Mouse (Mus musculus) liver, embryonic 15.5 days (tissue): ENCODE measurements at regions not wholly inside any gene's neighbourhood (a gene's known extent, or its start where the extent isn't known, plus 50 kb on each side); places are given as distances from the start of the nearest gene placed in this dataset.

ENCODE experiments used
- ATAC-seq: fragments of 200-750 bp; cut with Nextera tagmentation; 2 replicates; pipeline ENCODE4 v1.8.0; 2017; ENCODE audit warnings: moderate number of reproducible peaks, mild to moderate bottlenecking, moderate library complexity; ENCODE audit not compliant: insufficient read depth
- H3K27ac ChIP-seq: fragments of 300-500 bp; sonication (generic); replicated peaks from 2 replicates; pipeline ENCODE4 v1.5.1; 2015; ENCODE audit warnings: mild to moderate bottlenecking, inconsistent platforms
- H3K27me3 ChIP-seq: fragments of 300-500 bp; sonication (generic); 2 replicates; pipeline ENCODE4 v1.6.1; 2015; ENCODE audit warnings: mild to moderate bottlenecking, inconsistent platforms
- H3K36me3 ChIP-seq: fragments of 300-500 bp; sonication (generic); replicated peaks from 2 replicates; pipeline ENCODE4 v1.6.1; 2015; ENCODE audit warnings: moderate library complexity, mild to moderate bottlenecking, inconsistent platforms
- H3K4me1 ChIP-seq: fragments of 300-500 bp; sonication (generic); replicated peaks from 2 replicates; pipeline ENCODE4 v1.6.1; 2015; ENCODE audit warnings: inconsistent platforms
- H3K4me2 ChIP-seq: fragments of 300-500 bp; sonication (generic); 2 replicates; pipeline ENCODE4 v1.6.1; 2015; ENCODE audit warnings: moderate library complexity, mild to moderate bottlenecking, inconsistent platforms
- H3K4me3 ChIP-seq: fragments of 300-500 bp; sonication (generic); replicated peaks from 2 replicates; pipeline ENCODE4 v1.5.1; 2015; ENCODE audit warnings: mild to moderate bottlenecking, inconsistent platforms
- H3K9ac ChIP-seq: fragments of 300-500 bp; sonication (generic); 2 replicates; pipeline ENCODE4 v1.6.1; 2015; ENCODE audit warnings: moderate library complexity, mild to moderate bottlenecking, inconsistent platforms
- H3K9me3 ChIP-seq: fragments of 300-500 bp; sonication (generic); replicated peaks from 2 replicates; pipeline ENCODE4 v1.6.1; 2016; ENCODE audit warnings: inconsistent platforms
- WGBS: fragments of 180-500 bp; shearing (Covaris S2); methylation state at CpG from one replicate; pipeline ENCODE4 v1.1.7; 2015; ENCODE audit warnings: mixed read lengths; ENCODE audit not compliant: insufficient replicate concordance; 5-methylcytosine and 5-hydroxymethylcytosine counted together

- no peaks in the 10 kb centered on the region for H3K27me3 ChIP-seq
- no peaks in the 10 kb centered on the region for H3K36me3 ChIP-seq
- no peak overlapping the region for H3K27ac ChIP-seq
- no peak for ATAC-seq
- no peaks in the 10 kb centered on the region for H3K4me1 ChIP-seq
- H3K4me2 ChIP-seq: no peak overlapping the region
- no peaks in the 10 kb centered on the region for H3K9me3 ChIP-seq
- 61% methylated on average over 6 of the region's 6 CpGs for WGBS
- H3K4me3 ChIP-seq: no peak overlapping the region
- no peak overlapping the region for H3K9ac ChIP-seq
Observed at GRCm38 (mm10) chr9:101489013-101489412, 237.4 kb upstream of the Ppp2r3a start.

GRCm38 (mm10) chr9:101476223-101476622 is 224.6 kb upstream of the Ppp2r3a start:
- H3K4me1 ChIP-seq: no peaks in the 10 kb centered on the region
- no peaks in the 10 kb centered on the region for H3K27me3 ChIP-seq
- H3K4me2 ChIP-seq: no peak overlapping the region
- H3K36me3 ChIP-seq: no peaks in the 10 kb centered on the region
- H3K9ac ChIP-seq: no peak overlapping the region
- no peak overlapping the region for H3K27ac ChIP-seq
- ATAC-seq: no peak
- H3K9me3 ChIP-seq: no peaks in the 10 kb centered on the region
- 40% methylated on average over 3 of the region's 3 CpGs for WGBS
- no peak overlapping the region for H3K4me3 ChIP-seq

GRCm38 (mm10) chr9:101473074-101473461 is 221.5 kb upstream of the Ppp2r3a start:
- 58% methylated on average over 4 of the region's 4 CpGs for WGBS
- Histone ChIP-seq H3K9me3 (no peaks in the 10 kb centered on the region), H3K9ac (no peak overlapping the region), H3K27ac (no peak overlapping the region), H3K4me3 (no peak overlapping the region), H3K27me3 (no peaks in the 10 kb centered on the region), H3K4me1 (no peaks in the 10 kb centered on the region), H3K36me3 (no peaks in the 10 kb centered on the region), H3K4me2 (no peak overlapping the region)
- no peak for ATAC-seq

- Histone ChIP-seq H3K27me3 (no peaks in the 10 kb centered on the region), H3K4me3 (no peak overlapping the region), H3K4me1 (no peaks in the 10 kb centered on the region), H3K36me3 (no peaks in the 10 kb centered on the region), H3K9me3 (no peaks in the 10 kb centered on the region), H3K9ac (no peak overlapping the region), H3K4me2 (no peak overlapping the region), H3K27ac (no peak overlapping the region)
- 54% methylated on average over 8 of the region's 8 CpGs for WGBS
- no peak for ATAC-seq
Observed at GRCm38 (mm10) chr9:101472101-101473073, 220.8 kb upstream of the Ppp2r3a start.

- no peak overlapping the region for H3K9ac ChIP-seq
- H3K4me3 ChIP-seq: no peak overlapping the region
- ATAC-seq: no peak
- no peaks in the 10 kb centered on the region for H3K27me3 ChIP-seq
- H3K4me2 ChIP-seq: no peak overlapping the region
- no peaks in the 10 kb centered on the region for H3K4me1 ChIP-seq
- H3K9me3 ChIP-seq: no peaks in the 10 kb centered on the region
- H3K27ac ChIP-seq: no peak overlapping the region
- H3K36me3 ChIP-seq: no peaks in the 10 kb centered on the region
- 54% methylated on average over 3 of the region's 3 CpGs for whole genome bisulfite sequencing
Observed at GRCm38 (mm10) chr9:101471665-101472064, 220.1 kb upstream of the Ppp2r3a start.

DNA sequence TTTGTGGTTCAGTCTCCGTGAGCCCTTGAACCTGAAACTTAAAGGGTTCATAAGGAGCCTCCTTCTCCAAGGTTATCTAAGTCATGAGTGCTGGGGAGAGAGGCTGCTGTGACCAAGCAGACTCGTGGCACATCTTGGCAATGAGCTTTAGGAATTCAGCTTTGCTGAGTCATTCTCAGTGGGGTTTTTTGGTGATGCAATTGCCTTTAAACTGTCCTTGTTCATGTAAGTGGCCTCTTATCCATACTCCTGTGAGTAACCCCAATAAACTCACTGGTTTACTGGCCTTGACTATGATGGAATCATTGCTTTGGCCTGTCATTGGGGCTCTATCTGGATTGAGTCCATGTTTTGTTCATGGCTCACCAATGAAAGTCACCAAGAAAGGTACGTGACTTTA is 218.2 kb upstream of the Ppp2r3a start:
- H3K9ac ChIP-seq: no peak overlapping the region
- 41% methylated on average over 3 of the region's 3 CpGs for WGBS
- no peak overlapping the region for H3K4me3 ChIP-seq
- H3K4me1 ChIP-seq: no peaks in the 10 kb centered on the region
- no peaks in the 10 kb centered on the region for H3K9me3 ChIP-seq
- no peak overlapping the region for H3K27ac ChIP-seq
- H3K4me2 ChIP-seq: no peak overlapping the region
- H3K27me3 ChIP-seq: no peaks in the 10 kb centered on the region
- no peak for ATAC-seq
- no peaks in the 10 kb centered on the region for H3K36me3 ChIP-seq

DNA sequence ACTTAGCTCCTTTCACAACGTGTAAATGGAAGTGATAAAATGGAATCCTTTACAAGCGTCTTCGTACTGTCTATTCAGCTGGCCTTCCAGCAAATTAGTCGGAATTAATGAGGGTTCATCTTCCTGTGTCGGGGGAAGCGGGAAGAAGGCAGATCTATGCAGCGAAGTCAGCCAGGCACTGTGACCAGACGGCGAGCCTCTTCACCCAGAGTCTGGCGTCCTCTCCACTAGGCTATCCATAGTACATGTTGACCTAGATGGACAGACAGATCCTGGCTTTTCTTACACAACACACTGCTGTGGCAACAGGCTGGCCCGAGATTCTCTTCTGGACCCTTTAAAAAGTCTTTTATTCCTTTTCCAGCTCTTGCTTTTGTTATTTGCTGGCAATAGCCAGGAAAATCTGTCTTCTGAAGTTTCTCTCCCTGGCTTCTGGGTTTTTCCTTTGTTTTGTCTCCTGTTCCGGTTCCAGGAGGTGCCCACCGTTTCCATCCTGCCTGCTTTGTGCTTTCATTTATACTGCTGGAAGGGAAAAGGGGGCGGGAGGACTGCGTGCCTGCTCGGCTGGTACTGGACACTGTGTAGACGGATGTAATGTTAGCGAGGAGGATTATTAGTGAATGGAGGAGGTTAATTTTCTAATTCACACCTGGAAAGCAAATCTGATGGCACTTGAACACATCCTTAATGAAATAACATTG is 213.3 kb upstream of the Ppp2r3a start:
- H3K27me3 ChIP-seq: no peaks in the 10 kb centered on the region
- H3K9me3 ChIP-seq: no peaks in the 10 kb centered on the region
- WGBS: 61% methylated on average over 18 of the region's 18 CpGs

DNA sequence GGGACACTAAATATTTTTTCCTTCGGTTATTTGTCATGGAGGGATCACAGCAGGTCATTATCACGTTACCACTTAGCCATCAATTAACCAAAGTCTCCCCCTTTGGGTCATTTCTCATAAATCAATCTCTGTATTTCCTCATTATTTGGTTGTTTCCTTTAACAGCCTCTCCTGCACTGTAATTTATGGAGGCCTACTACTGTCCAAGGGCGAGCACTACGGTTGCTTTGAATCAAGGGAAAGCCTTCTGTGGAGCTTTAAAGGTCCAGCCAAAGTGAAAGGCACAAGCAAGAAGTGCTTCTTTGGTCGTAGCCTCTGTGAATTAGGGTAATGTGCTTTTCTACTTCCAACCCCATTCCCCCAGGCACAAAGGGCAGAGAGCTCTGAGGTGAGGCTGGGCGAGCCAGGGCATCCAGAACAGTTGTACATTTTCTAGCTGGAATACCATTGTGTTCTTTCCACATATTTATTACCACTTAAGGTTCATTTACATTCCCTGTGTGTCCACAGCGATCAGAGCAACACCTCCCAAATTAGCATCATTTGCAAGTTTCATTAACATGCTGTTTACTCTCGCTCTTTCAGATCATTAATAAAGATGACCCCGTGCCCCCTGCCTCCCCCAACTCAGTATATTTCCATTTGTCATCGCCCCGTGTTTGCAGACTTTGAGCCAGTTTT is 207.5 kb upstream of the Ppp2r3a start:
- no peaks in the 10 kb centered on the region for H3K9me3 ChIP-seq
- no peak overlapping the region for H3K4me2 ChIP-seq
- H3K27me3 ChIP-seq: no peaks in the 10 kb centered on the region
- no peaks in the 10 kb centered on the region for H3K4me1 ChIP-seq
- ATAC-seq: no peak
- H3K36me3 ChIP-seq: no peaks in the 10 kb centered on the region
- 45% methylated on average over 11 of the region's 11 CpGs for WGBS
- H3K4me3 ChIP-seq: no peak overlapping the region
- no peak overlapping the region for H3K27ac ChIP-seq
- H3K9ac ChIP-seq: no peak overlapping the region

More for the DNA sequence above, 213.3 kb upstream of the Ppp2r3a start:
- Histone ChIP-seq H3K27ac (no peak overlapping the region), H3K9ac (no peak overlapping the region), H3K4me1 (no peaks in the 10 kb centered on the region), H3K4me3 (no peak overlapping the region), H3K36me3 (no peaks in the 10 kb centered on the region), H3K4me2 (no peak overlapping the region)
- ATAC-seq: no peak

DNA sequence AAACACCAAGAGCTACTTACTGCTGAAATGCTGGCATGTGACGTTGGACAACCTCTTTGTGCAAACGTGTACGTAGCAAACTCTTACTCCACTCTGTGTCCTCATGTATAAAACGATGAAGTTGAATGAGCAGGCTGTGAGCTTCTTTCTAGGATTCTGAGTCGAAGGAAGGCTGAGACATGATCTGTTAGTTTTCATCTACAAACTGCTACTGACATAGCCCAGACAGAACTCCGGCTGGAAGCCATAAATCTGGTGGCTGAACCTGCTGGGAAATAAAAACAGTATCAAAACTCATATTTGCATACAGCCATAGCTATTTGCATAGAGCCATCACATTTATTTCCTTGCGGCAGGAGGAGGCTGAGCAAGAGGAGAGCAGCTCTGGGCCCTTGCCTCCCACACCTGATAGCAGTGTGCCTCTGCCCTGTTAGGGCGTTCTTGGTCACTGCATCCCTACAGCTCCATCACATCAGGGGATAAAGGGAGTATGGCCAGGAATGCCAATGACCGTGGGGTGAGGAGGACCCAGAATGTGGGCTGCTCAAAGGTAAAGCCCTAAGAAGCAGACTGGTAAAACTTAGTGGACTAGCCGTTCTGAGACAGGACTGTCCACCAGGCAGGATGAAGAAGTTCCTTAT is 206.8 kb upstream of the Ppp2r3a start:
- Histone ChIP-seq H3K9ac (no peak overlapping the region), H3K27ac (no peak overlapping the region), H3K9me3 (no peaks in the 10 kb centered on the region), H3K27me3 (no peaks in the 10 kb centered on the region), H3K4me3 (no peak overlapping the region), H3K4me2 (no peak overlapping the region), H3K36me3 (no peaks in the 10 kb centered on the region), H3K4me1 (no peaks in the 10 kb centered on the region)
- ATAC-seq: no peak
- WGBS: 60% methylated on average over 10 of the region's 10 CpGs

DNA sequence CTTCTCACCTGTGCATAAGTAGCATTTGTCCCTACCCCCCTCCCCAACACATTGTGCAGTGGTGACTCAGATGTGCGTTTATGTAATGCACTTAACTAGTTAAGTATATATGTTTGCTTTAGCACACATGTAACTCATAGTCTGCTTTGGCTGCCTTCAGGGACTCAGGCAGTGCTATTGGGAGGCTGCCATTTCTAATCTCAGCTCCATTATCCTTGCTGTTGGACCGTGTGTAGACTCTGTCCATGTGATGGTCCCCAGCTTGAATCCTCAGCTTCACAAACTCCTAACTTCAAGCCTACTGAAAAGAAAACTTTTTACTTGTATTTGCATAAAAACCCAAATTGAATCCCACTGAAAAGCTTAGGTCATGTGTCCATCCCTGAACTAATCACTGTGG is 194.7 kb upstream of the Ppp2r3a start:
- Histone ChIP-seq H3K4me2 (no peak overlapping the region), H3K9me3 (no peaks in the 10 kb centered on the region), H3K36me3 (no peaks in the 10 kb centered on the region), H3K4me3 (no peak overlapping the region), H3K9ac (no peak overlapping the region), H3K27me3 (no peaks in the 10 kb centered on the region), H3K27ac (no peak overlapping the region), H3K4me1 (no peaks in the 10 kb centered on the region)
- WGBS: 40% methylated on average over 2 of the region's 2 CpGs
- no peak for ATAC-seq

GRCm38 (mm10) chr9:101445764-101446163 is 194.2 kb upstream of the Ppp2r3a start:
- WGBS: 64% methylated on average over 5 of the region's 5 CpGs
- no peak for ATAC-seq

More at GRCm38 (mm10) chr9:101445764-101446163, 194.2 kb upstream of the Ppp2r3a start:
- Histone ChIP-seq H3K9me3 (no peaks in the 10 kb centered on the region), H3K27me3 (no peaks in the 10 kb centered on the region), H3K4me2 (no peak overlapping the region), H3K27ac (no peak overlapping the region), H3K36me3 (no peaks in the 10 kb centered on the region), H3K9ac (no peak overlapping the region), H3K4me3 (no peak overlapping the region), H3K4me1 (no peaks in the 10 kb centered on the region)
